Mouse (Mus musculus) hindbrain, embryonic 14.5 days (tissue): ENCODE measurements around the gene Glrx. TPM values are rescaled to one million over a fixed set of nuclear protein-coding genes. Genes with fewer than 3 reads are reported as not detected.

ENCODE experiments used
- polyA plus RNA-seq: library from polyadenylated mRNA; unstranded; fragments of >200 nt; fragmentation: Nextera tagmentation; extraction: Ambion mirVana; gene quantifications from 2 replicates; pipeline ENCODE4 v1.2.1, GENCODE M21; 2014

Gene Glrx
- polyA plus RNA-seq, 1 experiment from 2014 or later, result 78.5 TPM

Other genes with a start within 250 kb of the Glrx start
- 2.1 and 2.4 TPM in 2 replicates for gene Ell2, start 133.1 kb upstream of the Glrx start, polyA plus RNA-seq
- gene Rhobtb3, start 104.1 kb downstream of the Glrx start, polyA plus RNA-seq, result 27.9 and 31.6 TPM in 2 replicates
- gene Spata9, start 127.3 kb downstream of the Glrx start, polyA plus RNA-seq, result 2.3 and 3.4 TPM in 2 replicates
- 18.7 and 21.2 TPM in 2 replicates for gene Rfesd, start 178.9 kb downstream of the Glrx start, polyA plus RNA-seq
- gene Gpr150, start 217.1 kb downstream of the Glrx start, polyA plus RNA-seq, result 2.9 and 3.0 TPM in 2 replicates